Mouse (Mus musculus): ENCODE data around the gene Them7. TPM values are rescaled to one million over a fixed set of nuclear protein-coding genes. Genes with fewer than 3 reads are reported as not detected.

The Them7 gene
- polyA plus RNA-seq, 1 experiment from 2014 or later: 21.3 TPM

- Histone ChIP-seq H3K27ac (no peak overlapping the region), H3K9ac (ENCODE audit: low read depth, low read length) (no peak overlapping the region), H3K36me3 (ENCODE audit: insufficient read depth, low read length) (no peaks in the 10 kb centered on the region), H3K4me1 (replicated peaks; ENCODE audit: insufficient read depth, low read length) (no peaks in the 10 kb centered on the region), H3K4me3 (replicated peaks; ENCODE audit: low read depth, low read length) (no peak overlapping the region), H3K4me2 (ENCODE audit: low read length) (no peak overlapping the region), H3K9me3 (replicated peaks; ENCODE audit: low read length) (no peaks in the 10 kb centered on the region), H3K27me3 (ENCODE audit: insufficient read depth, low read length) (no peaks in the 10 kb centered on the region)
- DNase-seq (ENCODE audit: low spot score) (peak; percentile 38), ATAC-seq (replicated peaks; ENCODE audit: low FRiP score, low read depth) (no peak)
- WGBS: 71% methylated on average over 2 of the region's 2 CpGs
- TF ChIP-seq CTCF (IDR thresholded peaks at IDR 0.05; ENCODE audit: low read depth): peak; percentile 61
Observed at GRCm38 (mm10) chr2:105256427-105257071, 32.4 kb downstream of the Them7 start.

- Histone ChIP-seq H3K27ac (no peak overlapping the region), H3K9ac (ENCODE audit: low read depth, low read length) (no peak overlapping the region), H3K4me2 (ENCODE audit: low read length) (no peak overlapping the region), H3K4me3 (replicated peaks; ENCODE audit: low read depth, low read length) (no peak overlapping the region), H3K27me3 (ENCODE audit: insufficient read depth, low read length) (no peaks in the 10 kb centered on the region), H3K4me1 (replicated peaks; ENCODE audit: insufficient read depth, low read length) (no peaks in the 10 kb centered on the region), H3K9me3 (replicated peaks; ENCODE audit: low read length) (no peaks in the 10 kb centered on the region), H3K36me3 (ENCODE audit: insufficient read depth, low read length) (no peaks in the 10 kb centered on the region)
- DNase-seq (ENCODE audit: low spot score) (no peak), ATAC-seq (replicated peaks; ENCODE audit: low FRiP score, low read depth) (no peak)
- WGBS: 56% methylated on average over 2 of the region's 2 CpGs
- no peak for TF ChIP-seq CTCF (IDR thresholded peaks at IDR 0.05; ENCODE audit: low read depth)
Observed at GRCm38 (mm10) chr2:105257376-105257775, 33.3 kb downstream of the Them7 start.

DNA sequence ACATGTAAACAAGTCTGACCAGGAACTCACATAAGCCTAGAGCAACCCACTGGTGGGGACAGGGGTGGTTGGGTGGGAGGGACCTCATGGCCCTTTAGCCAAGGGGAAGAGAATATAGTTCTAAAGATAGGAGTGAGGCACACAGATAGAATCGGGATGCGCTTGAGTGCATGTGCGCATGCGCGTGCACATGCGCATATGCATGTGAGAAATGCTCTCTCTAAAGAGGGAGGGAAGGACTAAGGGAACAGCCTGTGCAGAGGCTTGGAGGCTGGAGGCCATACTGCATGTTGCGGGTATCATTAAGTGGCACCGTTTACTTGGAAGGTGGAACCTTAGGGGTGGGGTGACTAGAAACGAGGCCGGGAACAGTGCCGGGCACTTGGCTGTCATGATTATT lies 37.2 kb downstream of the Them7 start:
- H3K27ac ChIP-seq: no peak overlapping the region
- no peaks in the 10 kb centered on the region for H3K4me1 ChIP-seq (replicated peaks; ENCODE audit: insufficient read depth, low read length)
- no peak for DNase-seq (ENCODE audit: low spot score)
- H3K36me3 ChIP-seq (ENCODE audit: insufficient read depth, low read length): no peaks in the 10 kb centered on the region
- no peak overlapping the region for H3K4me3 ChIP-seq (replicated peaks; ENCODE audit: low read depth, low read length)
- WGBS: 93% methylated on average over 11 of the region's 11 CpGs
- H3K27me3 ChIP-seq (ENCODE audit: insufficient read depth, low read length): no peaks in the 10 kb centered on the region
- H3K9me3 ChIP-seq (replicated peaks; ENCODE audit: low read length): no peaks in the 10 kb centered on the region
- H3K4me2 ChIP-seq (ENCODE audit: low read length): no peak overlapping the region
- ATAC-seq (replicated peaks; ENCODE audit: low FRiP score, low read depth): no peak
- no peak overlapping the region for H3K9ac ChIP-seq (ENCODE audit: low read depth, low read length)
- TF ChIP-seq CTCF (IDR thresholded peaks at IDR 0.05; ENCODE audit: low read depth): no peak

GRCm38 (mm10) chr2:105263219-105263618 lies 39.1 kb downstream of the Them7 start:
- Histone ChIP-seq H3K4me3 (replicated peaks; ENCODE audit: low read depth, low read length) (no peak overlapping the region), H3K36me3 (ENCODE audit: insufficient read depth, low read length) (no peaks in the 10 kb centered on the region), H3K9me3 (replicated peaks; ENCODE audit: low read length) (no peaks in the 10 kb centered on the region), H3K27ac (no peak overlapping the region), H3K4me2 (ENCODE audit: low read length) (no peak overlapping the region), H3K27me3 (ENCODE audit: insufficient read depth, low read length) (no peaks in the 10 kb centered on the region), H3K4me1 (replicated peaks; ENCODE audit: insufficient read depth, low read length) (no peaks in the 10 kb centered on the region), H3K9ac (ENCODE audit: low read depth, low read length) (no peak overlapping the region)
- ATAC-seq (replicated peaks; ENCODE audit: low FRiP score, low read depth): no peak
- TF ChIP-seq CTCF (IDR thresholded peaks at IDR 0.05; ENCODE audit: low read depth): no peak
- WGBS: 51% methylated on average over 2 of the region's 2 CpGs
- DNase-seq (ENCODE audit: low spot score): no peak

DNA sequence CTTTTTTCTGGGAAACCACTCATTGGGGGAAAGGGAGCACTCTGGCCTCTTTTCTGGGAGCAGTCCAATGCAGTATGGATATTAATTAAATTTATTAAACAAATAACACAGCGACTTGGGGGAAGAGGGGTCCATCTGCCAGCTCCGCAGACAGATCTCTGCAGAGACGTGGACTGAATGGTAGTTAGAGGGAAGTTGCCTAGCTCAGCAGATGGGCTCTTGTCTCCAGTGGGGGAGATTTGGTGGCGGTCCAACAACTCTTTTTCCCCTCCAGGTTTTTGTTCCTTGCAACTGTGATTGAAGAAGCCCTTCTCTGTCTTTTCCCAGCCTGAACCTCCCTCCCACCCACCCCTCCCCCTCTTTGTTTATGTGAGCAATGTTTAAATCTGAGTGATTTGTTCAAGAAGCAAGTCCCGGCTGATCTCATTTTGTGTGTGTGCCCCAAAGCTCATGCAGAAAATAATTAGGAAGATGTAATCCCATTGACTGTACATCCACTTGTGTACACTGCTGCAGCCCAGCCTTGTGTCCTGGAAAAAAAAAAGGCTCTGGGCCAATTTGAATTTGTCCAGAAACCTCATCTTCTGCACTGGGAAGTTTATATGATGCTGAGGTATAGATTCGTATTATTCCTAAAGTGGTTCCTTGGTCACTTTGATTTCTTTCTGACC lies 58.4 kb downstream of the Them7 start:
- H3K27me3 ChIP-seq (ENCODE audit: insufficient read depth, low read length): no peaks in the 10 kb centered on the region
- ATAC-seq (replicated peaks; ENCODE audit: low FRiP score, low read depth): no peak
- H3K36me3 ChIP-seq (ENCODE audit: insufficient read depth, low read length): no peaks in the 10 kb centered on the region
- no peaks in the 10 kb centered on the region for H3K9me3 ChIP-seq (replicated peaks; ENCODE audit: low read length)
- WGBS: 54% methylated on average over 6 of the region's 6 CpGs
- no peak for DNase-seq (ENCODE audit: low spot score)
- H3K4me1 ChIP-seq (replicated peaks; ENCODE audit: insufficient read depth, low read length): no peaks in the 10 kb centered on the region
- no peak for TF ChIP-seq CTCF (IDR thresholded peaks at IDR 0.05; ENCODE audit: low read depth)
- H3K9ac ChIP-seq (ENCODE audit: low read depth, low read length): no peak overlapping the region
- H3K4me2 ChIP-seq (ENCODE audit: low read length): no peak overlapping the region
- no peak overlapping the region for H3K27ac ChIP-seq
- H3K4me3 ChIP-seq (replicated peaks; ENCODE audit: low read depth, low read length): no peak overlapping the region

DNA sequence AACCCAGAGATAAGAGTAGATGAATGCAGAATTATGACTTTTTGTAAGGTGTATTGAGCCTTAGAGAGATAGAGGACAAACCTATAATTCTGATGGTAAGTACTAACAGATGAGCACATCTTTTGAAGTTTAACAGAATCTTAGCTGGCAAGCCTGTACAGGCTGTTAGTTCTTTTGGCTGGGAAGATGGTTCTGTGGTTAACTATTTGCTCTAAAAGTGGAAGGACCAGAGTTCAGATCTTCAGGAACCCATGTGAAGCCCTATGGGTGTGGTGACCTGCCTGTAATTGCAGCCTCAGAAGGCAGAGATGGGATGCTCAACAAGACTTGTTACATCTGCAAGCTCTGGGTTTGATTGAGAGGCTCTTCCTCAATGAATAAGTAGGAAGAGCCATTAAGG lies 59.7 kb downstream of the Them7 start:
- TF ChIP-seq CTCF (IDR thresholded peaks at IDR 0.05; ENCODE audit: low read depth): no peak
- no peaks in the 10 kb centered on the region for H3K27me3 ChIP-seq (ENCODE audit: insufficient read depth, low read length)
- H3K27ac ChIP-seq: no peak overlapping the region
- no peak overlapping the region for H3K4me3 ChIP-seq (replicated peaks; ENCODE audit: low read depth, low read length)
- no peaks in the 10 kb centered on the region for H3K36me3 ChIP-seq (ENCODE audit: insufficient read depth, low read length)
- ATAC-seq (replicated peaks; ENCODE audit: low FRiP score, low read depth) (no peak), DNase-seq (ENCODE audit: low spot score) (no peak)
- no peaks in the 10 kb centered on the region for H3K9me3 ChIP-seq (replicated peaks; ENCODE audit: low read length)
- no peak overlapping the region for H3K4me2 ChIP-seq (ENCODE audit: low read length)
- no peaks in the 10 kb centered on the region for H3K4me1 ChIP-seq (replicated peaks; ENCODE audit: insufficient read depth, low read length)
- H3K9ac ChIP-seq (ENCODE audit: low read depth, low read length): no peak overlapping the region

Measured in kidney, postnatal 0 days (tissue).